Mouse (Mus musculus) retina, postnatal 1 day (tissue): Measurements from ENCODE around the gene 0610010F05Rik.

Experiments
- DNase-seq: peaks from one replicate; pipeline ENCODE4 v3.0.0-alpha.2; 2012

Gene 0610010F05Rik

DNA sequence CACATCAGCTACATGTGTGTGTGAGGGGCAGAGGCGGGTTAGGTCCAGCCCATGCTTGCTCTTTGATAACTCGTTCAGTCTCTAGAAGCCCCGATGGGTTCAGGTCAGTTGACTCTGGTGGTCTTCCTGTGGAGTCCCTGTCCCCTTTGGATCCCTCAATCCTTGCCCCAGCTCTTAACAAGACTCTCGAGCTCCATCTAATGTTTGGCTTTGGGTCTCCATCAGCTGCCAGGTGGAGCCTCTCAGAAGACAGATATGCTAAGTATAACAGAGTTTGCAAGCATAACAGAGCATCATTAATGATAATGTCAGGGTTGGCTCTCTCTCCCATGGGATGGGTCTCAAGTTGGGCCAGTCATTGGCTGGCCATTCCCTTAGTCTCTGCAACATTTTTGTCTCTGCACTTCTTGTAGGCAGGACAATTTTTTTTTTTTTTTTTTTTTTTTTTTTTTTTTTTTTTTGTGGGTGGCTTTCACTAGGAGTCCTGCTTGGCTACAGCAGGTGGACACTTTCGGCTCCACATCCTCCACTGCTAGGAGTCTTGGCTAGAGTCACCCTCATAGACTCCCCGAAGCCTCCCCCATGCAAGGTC is 76.3 kb downstream of the 0610010F05Rik start:
- peak; percentile 4 for DNase-seq

DNA sequence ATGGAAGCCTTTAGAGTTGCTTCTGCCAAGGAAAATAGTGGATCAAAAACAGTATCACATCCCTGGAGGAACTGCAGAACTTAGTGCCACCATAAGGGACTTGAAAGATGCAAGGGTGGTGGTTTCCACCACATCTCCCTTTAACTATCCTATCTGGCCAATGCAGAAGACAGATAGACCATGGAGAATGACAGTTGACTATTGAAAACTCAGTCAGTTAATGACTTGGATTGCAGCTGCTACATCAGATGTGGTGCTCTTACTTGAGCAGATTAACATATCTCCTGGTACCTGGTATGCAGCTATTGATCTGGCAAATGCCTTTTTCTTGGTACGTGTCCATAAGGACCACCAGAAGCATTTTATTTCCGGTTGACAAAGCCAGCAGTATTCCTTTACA is 96.0 kb downstream of the 0610010F05Rik start:
- DNase-seq = no peak

DNA sequence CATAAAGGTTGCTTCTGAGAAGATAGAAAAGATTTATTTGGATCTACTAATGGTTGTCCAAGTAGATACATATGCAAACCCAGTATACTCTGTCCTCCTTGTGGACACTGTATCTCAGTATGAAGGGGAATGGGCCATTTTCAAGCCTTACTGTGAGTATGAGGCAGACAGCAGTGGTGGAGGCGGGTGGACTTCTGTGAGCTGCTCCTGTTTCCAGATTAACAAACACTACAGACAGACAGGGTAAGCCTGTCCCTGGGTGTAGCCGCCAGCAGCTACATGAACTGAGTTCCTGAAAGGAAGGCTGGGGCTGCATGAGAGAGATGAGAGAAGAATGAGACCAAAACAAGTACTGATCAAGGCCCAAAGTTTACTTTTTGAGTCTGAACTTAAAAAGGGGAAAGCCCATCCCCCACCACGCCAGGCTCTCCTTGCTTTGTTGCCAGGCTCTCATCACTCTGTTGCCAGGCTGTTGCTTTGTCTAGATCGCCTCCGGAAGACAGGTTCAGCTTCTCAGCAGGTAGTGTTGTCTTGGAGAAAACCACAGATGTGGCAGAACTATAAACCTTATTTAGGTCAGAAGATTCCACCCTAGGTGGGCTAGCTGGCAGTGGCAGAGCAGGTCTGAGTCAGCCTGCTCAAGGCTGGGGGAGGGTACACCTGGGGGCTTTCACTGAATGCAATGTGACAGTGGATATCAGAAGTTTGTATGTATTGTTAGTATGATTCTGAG is 112.8 kb downstream of the 0610010F05Rik start, which contains the start of gene 1700093K21Rik:
Gene 1700093K21Rik (minus strand): TSS at position 683 of the 733 bp plus-strand sequence.
- DNase-seq = no peak

DNA sequence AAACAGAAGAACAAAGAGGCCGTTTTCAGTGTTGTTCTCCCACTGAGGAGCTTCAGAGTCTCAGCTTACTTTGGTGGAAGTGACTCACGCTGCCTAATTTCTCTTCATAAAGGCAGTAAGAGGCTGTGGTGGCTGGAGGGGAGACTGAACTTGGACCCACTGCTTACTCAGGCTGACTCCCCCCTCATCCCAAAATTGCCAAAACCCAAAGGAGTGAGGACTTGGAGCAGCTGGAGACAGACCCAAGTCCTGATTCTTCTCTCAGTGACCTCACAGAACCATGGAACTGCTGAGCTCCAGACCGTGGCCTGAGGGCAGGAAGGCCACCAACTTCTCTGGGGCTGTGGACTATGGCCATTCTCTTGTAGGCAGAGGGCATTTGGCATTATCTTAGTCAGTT is 114.5 kb downstream of the 0610010F05Rik start:
- no peak for DNase-seq

DNA sequence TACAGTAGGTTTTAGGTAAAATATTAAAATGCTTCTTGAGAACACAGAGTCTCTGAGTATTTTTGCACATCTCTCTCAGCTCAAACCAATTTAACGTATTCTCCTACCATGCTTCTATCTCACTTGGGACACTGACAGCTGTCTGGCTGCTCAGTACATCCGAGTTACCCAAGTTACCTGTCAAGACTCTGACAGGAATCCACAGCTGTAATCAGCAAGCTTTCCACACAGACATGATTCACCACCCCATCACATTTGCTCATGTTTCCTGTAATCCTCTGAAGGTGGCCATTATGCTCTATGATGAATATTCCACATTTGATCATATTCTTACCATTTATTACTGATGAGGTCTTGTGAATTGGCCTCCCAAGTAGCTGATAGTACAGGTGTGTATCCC is 118.1 kb downstream of the 0610010F05Rik start:
- DNase-seq = no peak
